Mouse (Mus musculus) ES-Bruce4 (cell line): ENCODE results near the gene Gpr141.

Experiments used
- CTCF ChIP-seq: IDR thresholded peaks from one replicate; pipeline ENCODE4 v1.8.1; 2011; ENCODE audit warnings: low read depth, low read length
- EP300 ChIP-seq: IDR thresholded peaks from 2 replicates; pipeline ENCODE4 v1.6.1; 2011; ENCODE audit warnings: low read depth, low read length; ENCODE audit not compliant: insufficient read depth

- no peak for TF ChIP-seq CTCF
- no peak for TF ChIP-seq EP300
Measured at GRCm38 (mm10) chr13:19842707-19843106, 18.6 kb upstream of the Gpr141 start.
